Mouse (Mus musculus) embryonic facial prominence, embryonic 15.5 days (tissue): ENCODE data around the gene Pax6. TPM values are rescaled to one million over a fixed set of nuclear protein-coding genes. Genes with fewer than 3 reads are reported as not detected.
A peak's percentile ranks its signal among the peaks of the same experiment; 100 is the strongest.

Experiments
- ATAC-seq: fragments of 200-750 bp; cut with Nextera tagmentation; 2 replicates; pipeline ENCODE4 v1.8.0; 2017; ENCODE audit warnings: low read depth, moderate TSS enrichment; ENCODE audit not compliant: insufficient number of reproducible peaks, low FRiP score, low TSS enrichment
- H3K27ac ChIP-seq: fragments of 300-500 bp; sonication (generic); replicated peaks from 2 replicates; pipeline ENCODE4 v1.5.1; 2015; ENCODE audit warnings: mild to moderate bottlenecking, inconsistent platforms
- H3K27me3 ChIP-seq: fragments of 300-500 bp; sonication (generic); 2 replicates; pipeline ENCODE4 v1.6.1; 2015; ENCODE audit warnings: inconsistent platforms
- H3K36me3 ChIP-seq: fragments of 300-500 bp; sonication (generic); 2 replicates; pipeline ENCODE4 v1.6.1; 2015; ENCODE audit warnings: mild to moderate bottlenecking, inconsistent platforms
- H3K4me1 ChIP-seq: fragments of 300-500 bp; sonication (generic); 2 replicates; pipeline ENCODE4 v1.6.1; 2015; ENCODE audit warnings: inconsistent platforms
- H3K4me2 ChIP-seq: fragments of 300-500 bp; sonication (generic); replicated peaks from 2 replicates; pipeline ENCODE4 v1.6.1; 2015; ENCODE audit warnings: mild to moderate bottlenecking, inconsistent platforms
- H3K4me3 ChIP-seq: fragments of 300-500 bp; sonication (generic); replicated peaks from 2 replicates; pipeline ENCODE4 v1.5.1; 2015; ENCODE audit warnings: mild to moderate bottlenecking, inconsistent platforms
- H3K9ac ChIP-seq: fragments of 300-500 bp; sonication (generic); 2 replicates; pipeline ENCODE4 v1.6.1; 2015; ENCODE audit warnings: inconsistent platforms
- H3K9me3 ChIP-seq: fragments of 300-500 bp; sonication (generic); replicated peaks from 2 replicates; pipeline ENCODE4 v1.6.1; 2016; ENCODE audit warnings: inconsistent platforms
- WGBS: fragments of 180-500 bp; shearing (Covaris S2); methylation state at CpG from one replicate; pipeline ENCODE4 v1.1.7; 2015; 5-methylcytosine and 5-hydroxymethylcytosine counted together
- polyA plus RNA-seq: library from polyadenylated mRNA; unstranded; fragments of >200 nt; fragmentation: Nextera tagmentation; extraction: Ambion mirVana; gene quantifications from 2 replicates; pipeline ENCODE4 v1.2.1, GENCODE M21; 2015

Gene Pax6
- polyA plus RNA-seq, 1 experiment from 2014 or later = 2.7 TPM

DNA sequence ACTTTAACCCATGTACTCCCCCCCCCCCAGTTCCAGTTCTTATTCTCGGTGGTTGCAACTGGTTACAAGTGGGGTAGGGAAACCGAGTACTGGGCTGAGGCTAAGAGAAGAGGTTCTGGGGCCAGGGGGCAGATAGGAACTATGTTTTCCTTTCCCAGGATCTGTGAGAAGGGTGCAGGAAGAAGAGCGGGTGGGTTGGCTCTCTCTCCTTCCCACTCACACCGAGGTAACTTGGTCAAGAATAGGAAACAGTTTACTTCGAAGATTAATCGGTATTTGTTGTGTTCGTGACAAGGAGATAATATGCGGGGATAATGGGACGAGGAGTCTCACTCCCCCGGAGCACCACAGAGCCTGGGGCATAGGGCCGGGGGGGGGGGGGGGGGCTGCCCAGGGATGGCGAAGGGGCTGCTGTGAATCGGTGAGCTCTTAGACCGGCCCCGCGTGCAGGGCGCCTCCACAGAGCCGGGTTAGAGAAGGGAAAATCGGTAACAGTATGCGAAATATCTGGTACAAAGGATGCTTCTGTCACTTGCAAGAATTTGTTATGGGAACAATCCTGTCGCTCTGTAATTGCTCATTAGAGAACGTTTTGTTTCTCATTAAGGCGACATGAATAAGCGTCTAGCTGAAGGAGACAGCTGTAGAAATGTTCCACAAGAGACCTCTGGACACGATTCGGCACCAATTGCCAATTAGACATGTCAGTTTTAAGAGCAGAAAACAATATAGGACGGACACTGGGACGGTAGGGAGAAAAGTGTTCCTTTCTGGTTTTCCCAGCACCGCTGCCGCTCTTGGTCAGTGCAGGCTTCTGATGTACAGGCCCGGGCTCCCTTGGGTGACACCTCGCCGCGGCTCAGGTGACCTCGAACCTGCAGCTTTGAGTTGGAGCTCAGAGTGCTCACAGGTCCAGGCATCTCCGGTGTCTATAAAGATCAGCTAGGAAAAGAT, 17.9 kb downstream of the Pax6 start:
- H3K4me2 ChIP-seq = no peak overlapping the region
- H3K9me3 ChIP-seq = no peaks in the 10 kb centered on the region
- no peak for ATAC-seq
- WGBS = 6% methylated on average over 36 of the region's 36 CpGs
- H3K27ac ChIP-seq = no peak overlapping the region
- H3K27me3 ChIP-seq = peaks cover 93% of the 10 kb centered on the region
- H3K9ac ChIP-seq = no peak overlapping the region
- no peaks in the 10 kb centered on the region for H3K36me3 ChIP-seq
- H3K4me1 ChIP-seq = peaks cover 32% of the 10 kb centered on the region
- no peak overlapping the region for H3K4me3 ChIP-seq

DNA sequence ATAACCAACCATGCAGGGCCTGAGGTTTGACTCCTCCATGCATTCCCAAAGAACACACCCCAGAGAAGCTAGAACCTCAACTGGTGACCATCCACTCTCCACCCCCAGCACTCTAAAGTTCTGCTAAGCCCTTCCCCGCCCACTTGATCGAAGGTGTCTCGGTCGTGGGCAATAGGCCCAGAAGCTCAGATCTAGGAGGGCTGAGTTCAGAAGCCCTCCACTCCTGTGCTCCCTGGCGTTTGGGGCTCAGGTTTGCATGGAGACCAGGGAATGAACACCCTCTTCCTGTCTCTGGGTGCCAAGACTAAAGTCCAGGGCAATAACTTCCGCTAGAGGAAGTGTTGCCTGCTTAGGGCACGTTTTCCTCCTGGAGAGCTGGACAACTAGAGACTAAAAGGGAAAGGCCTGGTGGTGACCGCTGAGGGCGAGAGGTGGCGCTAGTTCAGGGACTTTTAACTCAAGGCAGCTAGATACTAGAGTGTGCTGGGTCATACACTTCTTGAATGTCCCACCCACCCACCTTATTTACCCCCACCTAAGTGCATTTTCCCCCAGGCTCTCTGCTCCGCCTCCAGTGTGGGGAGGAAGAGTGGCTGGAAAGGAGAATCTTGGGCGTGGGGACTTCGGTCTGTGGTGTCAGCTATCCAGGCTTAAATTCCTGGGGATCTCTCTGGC, 18.8 kb downstream of the Pax6 start:
- Histone ChIP-seq H3K27ac (no peak overlapping the region), H3K4me3 (peak overlapping the region; percentile 16), H3K9me3 (no peaks in the 10 kb centered on the region), H3K36me3 (no peaks in the 10 kb centered on the region), H3K4me2 (peak overlapping the region; percentile 29), H3K9ac (no peak overlapping the region), H3K4me1 (peaks cover 26% of the 10 kb centered on the region), H3K27me3 (peaks cover 93% of the 10 kb centered on the region)
- ATAC-seq = no peak
- 9% methylated on average over 13 of the region's 13 CpGs for WGBS

- under 1% methylated on average over 17 of the region's 17 CpGs for WGBS
- Histone ChIP-seq H3K4me1 (peaks cover 26% of the 10 kb centered on the region), H3K9ac (no peak overlapping the region), H3K27me3 (peaks cover 92% of the 10 kb centered on the region), H3K9me3 (no peaks in the 10 kb centered on the region), H3K27ac (no peak overlapping the region), H3K4me3 (peak overlapping the region; percentile 16), H3K4me2 (peak overlapping the region; percentile 29), H3K36me3 (no peaks in the 10 kb centered on the region)
- ATAC-seq = no peak
These were observed 19.3 kb downstream of the Pax6 start for GRCm38 (mm10) chr2:105688011-105688410.

GRCm38 (mm10) chr2:105688436-105689303, 20.0 kb downstream of the Pax6 start:
- no peak overlapping the region for H3K27ac ChIP-seq
- peak overlapping the region; percentile 16 for H3K4me3 ChIP-seq
- ATAC-seq = no peak
- H3K4me2 ChIP-seq = peak overlapping the region; percentile 29
- 2% methylated on average over 25 of the region's 25 CpGs for WGBS
- peaks cover 92% of the 10 kb centered on the region for H3K27me3 ChIP-seq
- H3K36me3 ChIP-seq = no peaks in the 10 kb centered on the region
- H3K4me1 ChIP-seq = peaks cover 26% of the 10 kb centered on the region
- no peak overlapping the region for H3K9ac ChIP-seq
- no peaks in the 10 kb centered on the region for H3K9me3 ChIP-seq

- no peak for ATAC-seq
- H3K4me1 ChIP-seq = peaks cover 26% of the 10 kb centered on the region
- under 1% methylated on average over 15 of the region's 15 CpGs for WGBS
- no peak overlapping the region; the same call in 1 of the 2 replicates for H3K4me3 ChIP-seq
- H3K36me3 ChIP-seq = no peaks in the 10 kb centered on the region
- H3K27me3 ChIP-seq = peaks cover 88% of the 10 kb centered on the region
- H3K4me2 ChIP-seq = peak overlapping the region; percentile 12; the same call in 1 of the 2 replicates
- no peaks in the 10 kb centered on the region for H3K9me3 ChIP-seq
- no peak overlapping the region for H3K27ac ChIP-seq
- H3K9ac ChIP-seq = no peak overlapping the region
These were observed 20.6 kb downstream of the Pax6 start for GRCm38 (mm10) chr2:105689304-105689770.

- no peak overlapping the region for H3K27ac ChIP-seq
- 5% methylated on average over 28 of the region's 28 CpGs for WGBS
- H3K4me3 ChIP-seq = no peak overlapping the region; the same call in 1 of the 2 replicates
- peaks cover 84% of the 10 kb centered on the region for H3K27me3 ChIP-seq
- H3K36me3 ChIP-seq = no peaks in the 10 kb centered on the region
- H3K4me2 ChIP-seq = peak overlapping the region; percentile 12; the same call in 1 of the 2 replicates
- H3K9ac ChIP-seq = no peak overlapping the region
- peaks cover 26% of the 10 kb centered on the region for H3K4me1 ChIP-seq
- no peak for ATAC-seq
- H3K9me3 ChIP-seq = no peaks in the 10 kb centered on the region
These were observed 21.3 kb downstream of the Pax6 start for GRCm38 (mm10) chr2:105689771-105690639.

DNA sequence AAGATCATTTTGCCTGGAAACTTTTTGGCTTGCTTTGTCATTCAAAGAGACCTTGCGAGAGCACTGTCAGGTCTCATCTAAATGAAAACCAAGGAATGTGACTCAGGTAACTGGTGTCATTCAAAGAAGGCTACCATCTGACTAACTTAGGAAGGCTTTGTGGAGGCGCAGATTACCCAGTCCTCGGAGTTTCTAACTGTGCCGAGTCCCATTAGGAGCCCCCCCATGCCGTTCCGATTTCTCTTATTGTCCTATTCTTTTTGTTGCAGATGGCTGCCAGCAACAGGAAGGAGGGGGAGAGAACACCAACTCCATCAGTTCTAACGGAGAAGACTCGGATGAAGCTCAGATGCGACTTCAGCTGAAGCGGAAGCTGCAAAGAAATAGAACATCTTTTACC, 22.6 kb downstream of the Pax6 start:
- H3K4me3 ChIP-seq = no peak overlapping the region

GRCm38 (mm10) chr2:105697741-105698140, 29.0 kb downstream of the Pax6 start:
- peaks cover 8% of the 10 kb centered on the region for H3K27me3 ChIP-seq
- no peaks in the 10 kb centered on the region for H3K9me3 ChIP-seq
- H3K4me3 ChIP-seq = no peak overlapping the region
- no peak overlapping the region for H3K9ac ChIP-seq
- no peaks in the 10 kb centered on the region for H3K4me1 ChIP-seq
- H3K27ac ChIP-seq = no peak overlapping the region
- 76% methylated on average over 5 of the region's 5 CpGs for WGBS
- ATAC-seq = no peak
- no peaks in the 10 kb centered on the region for H3K36me3 ChIP-seq
- H3K4me2 ChIP-seq = no peak overlapping the region

More for the DNA sequence above, 22.6 kb downstream of the Pax6 start:
- no peaks in the 10 kb centered on the region for H3K36me3 ChIP-seq
- WGBS = 13% methylated on average over 10 of the region's 10 CpGs
- H3K9me3 ChIP-seq = no peaks in the 10 kb centered on the region
- ATAC-seq = no peak
- no peak overlapping the region for H3K27ac ChIP-seq
- peaks cover 26% of the 10 kb centered on the region for H3K4me1 ChIP-seq
- H3K9ac ChIP-seq = no peak overlapping the region
- H3K27me3 ChIP-seq = peaks cover 71% of the 10 kb centered on the region
- H3K4me2 ChIP-seq = no peak overlapping the region

DNA sequence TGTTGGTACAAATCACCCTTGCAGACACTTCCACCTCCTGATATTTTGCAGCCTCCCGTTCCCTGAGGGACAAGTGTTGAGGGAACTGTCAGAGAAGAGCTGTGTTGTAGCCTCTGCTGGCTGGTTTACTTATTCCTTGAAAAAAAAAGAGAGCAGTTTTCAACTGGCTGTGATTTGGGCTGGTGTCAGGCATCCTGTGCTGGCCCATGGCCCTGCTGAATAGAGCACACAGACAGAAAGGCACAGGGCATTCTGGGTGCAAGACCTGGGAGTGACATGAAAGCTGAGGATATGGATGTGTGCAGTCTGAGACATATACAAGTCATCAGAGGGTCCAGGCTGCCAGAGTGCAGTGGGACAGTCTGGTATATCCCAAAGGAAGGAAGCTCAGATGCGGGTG, 29.9 kb downstream of the Pax6 start:
- no peak for ATAC-seq
- Histone ChIP-seq H3K9ac (no peak overlapping the region), H3K4me3 (no peak overlapping the region), H3K4me2 (no peak overlapping the region), H3K27me3 (0 out of 2 replicates have a peak, but pooled peaks cover 2% of the 10 kb centered on the region), H3K27ac (no peak overlapping the region), H3K36me3 (no peaks in the 10 kb centered on the region), H3K9me3 (no peaks in the 10 kb centered on the region), H3K4me1 (no peaks in the 10 kb centered on the region)
- 75% methylated on average over 2 of the region's 2 CpGs for WGBS

DNA sequence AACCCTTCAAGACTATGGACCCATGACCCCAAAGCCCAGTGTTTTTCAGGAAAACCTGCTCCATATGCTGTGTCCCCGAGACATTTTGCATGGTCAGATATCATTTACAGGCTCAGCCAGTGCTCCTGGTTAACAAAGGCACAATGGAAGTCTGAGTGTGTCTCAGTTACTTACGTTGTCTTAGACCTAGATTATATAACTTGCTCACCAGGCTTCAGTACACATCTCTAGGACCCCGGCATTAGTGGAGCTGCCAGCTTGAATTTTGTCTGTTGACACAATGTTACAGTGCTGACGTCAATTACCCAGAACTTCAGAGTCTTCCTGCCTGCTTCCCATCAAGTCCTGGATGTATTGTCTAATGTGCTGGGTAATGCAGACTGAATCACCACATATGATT, 33.1 kb downstream of the Pax6 start:
- 52% methylated on average over 4 of the region's 4 CpGs for WGBS
- no peaks in the 10 kb centered on the region for H3K9me3 ChIP-seq
- no peaks in the 10 kb centered on the region for H3K36me3 ChIP-seq
- no peaks in the 10 kb centered on the region for H3K27me3 ChIP-seq
- ATAC-seq = no peak
- no peak overlapping the region for H3K4me2 ChIP-seq
- no peak overlapping the region for H3K9ac ChIP-seq
- no peaks in the 10 kb centered on the region for H3K4me1 ChIP-seq
- H3K4me3 ChIP-seq = no peak overlapping the region
- no peak overlapping the region for H3K27ac ChIP-seq
